Mouse (Mus musculus) MEL (cell line): ENCODE results near the gene Rnf44. TPM values are rescaled to one million over a fixed set of nuclear protein-coding genes. Genes with fewer than 3 reads are reported as not detected.

ENCODE experiments used
- DNase-seq: peaks from one replicate; pipeline ENCODE4 v3.0.0; 2011; ENCODE audit warnings: low read depth, low spot score
- H3K27ac ChIP-seq: 2 replicates; pipeline ENCODE4 v1.5.1; 2012; ENCODE audit warnings: low read depth, mild to moderate bottlenecking, control low read depth, low read length, moderate library complexity; ENCODE audit not compliant: control insufficient read depth
- H3K27me3 ChIP-seq, 2 experiments: fragments of 150-350 bp in 1 of 2; sonication (generic) in 1 of 2; 2 replicates each; pipeline ENCODE4 v1.6.1; 2012; ENCODE audit warnings: low read length in 2 of 2, mild to moderate bottlenecking in 2 of 2, improper control_type of control experiment in 1 of 2, moderate library complexity in 1 of 2; ENCODE audit not compliant: insufficient read depth in 2 of 2, control insufficient read depth in 1 of 2
- H3K36me3 ChIP-seq, 2 experiments: 2 replicates each; pipeline ENCODE4 v1.6.1; 2012 to 2014; ENCODE audit warnings: low read length in 2 of 2, improper control_type of control experiment in 1 of 2, inconsistent platforms in 1 of 2, mild to moderate bottlenecking in 1 of 2; ENCODE audit not compliant: insufficient read depth in 2 of 2, control insufficient read depth in 1 of 2
- H3K4me1 ChIP-seq, 2 experiments: fragments of 150-350 bp in 1 of 2; sonication (generic) in 1 of 2; 2 replicates each; pipeline ENCODE4 v1.6.1; 2012; ENCODE audit warnings: low read length in 2 of 2, improper control_type of control experiment in 1 of 2, mild to moderate bottlenecking in 1 of 2; ENCODE audit not compliant: insufficient read depth in 2 of 2, control insufficient read depth in 1 of 2
- H3K4me3 ChIP-seq, 2 experiments: fragments of 150-350 bp in 1 of 2; sonication (generic) in 1 of 2; 2 replicates each; pipeline ENCODE4 v1.5.1; 2012; ENCODE audit warnings: low read depth in 2 of 2, low read length in 2 of 2, mild to moderate bottlenecking in 2 of 2, moderate library complexity in 2 of 2, control low read depth in 1 of 2, improper control_type of control experiment in 1 of 2; ENCODE audit not compliant: control insufficient read depth in 1 of 2, insufficient read depth in 1 of 2
- H3K79me2 ChIP-seq: 2 replicates; pipeline ENCODE4 v1.6.1; 2012; ENCODE audit warnings: mild to moderate bottlenecking, low read length, moderate library complexity; ENCODE audit not compliant: control insufficient read depth, poor library complexity, insufficient read depth
- H3K9ac ChIP-seq: 2 replicates; pipeline ENCODE4 v1.6.1; 2012; ENCODE audit warnings: low read depth, mild to moderate bottlenecking, control low read depth, low read length, moderate library complexity; ENCODE audit not compliant: control insufficient read depth, poor library complexity, severe bottlenecking
- H3K9me3 ChIP-seq: fragments of 150-350 bp; sonication (generic); replicated peaks from 2 replicates; pipeline ENCODE4 v1.6.1; 2012; ENCODE audit warnings: mild to moderate bottlenecking, low read length, improper control_type of control experiment, moderate library complexity; ENCODE audit not compliant: insufficient read depth
- CHD2 ChIP-seq: IDR thresholded peaks from 2 replicates; pipeline ENCODE4 v1.6.1; 2011; ENCODE audit warnings: low read length, improper control_type of control experiment
- ETS1 ChIP-seq: IDR thresholded peaks from 2 replicates; pipeline ENCODE4 v1.6.1; 2012; ENCODE audit warnings: low read depth, mild to moderate bottlenecking, inconsistent platforms, low read length, improper control_type of control experiment, moderate library complexity
- GABPA ChIP-seq: IDR thresholded peaks from 2 replicates; pipeline ENCODE4 v1.6.1; 2012; ENCODE audit warnings: low read depth, mild to moderate bottlenecking, inconsistent platforms, low read length, improper control_type of control experiment, moderate library complexity
- GATA1 ChIP-seq: IDR thresholded peaks from 2 replicates; pipeline ENCODE4 v1.6.1; 2011; ENCODE audit warnings: low read depth, low read length, improper control_type of control experiment
- HCFC1 ChIP-seq: IDR thresholded peaks from 2 replicates; pipeline ENCODE4 v1.6.1; 2012; ENCODE audit warnings: low read depth, mild to moderate bottlenecking, inconsistent platforms, low read length, improper control_type of control experiment, moderate library complexity
- JUND ChIP-seq: IDR thresholded peaks from 2 replicates; pipeline ENCODE4 v1.6.1; 2011; ENCODE audit warnings: low read depth, mild to moderate bottlenecking, improper control_type of control experiment, low read length
- MAFK ChIP-seq: IDR thresholded peaks from 2 replicates; pipeline ENCODE4 v1.6.1; 2011; ENCODE audit warnings: low read depth, mild to moderate bottlenecking, low read length, improper control_type of control experiment, borderline replicate concordance
- MAZ ChIP-seq: IDR thresholded peaks from 2 replicates; pipeline ENCODE4 v1.6.1; 2012; ENCODE audit warnings: low read depth, mild to moderate bottlenecking, inconsistent platforms, low read length, improper control_type of control experiment
- MEF2A ChIP-seq: IDR thresholded peaks from 2 replicates; pipeline ENCODE4 v1.6.1; 2014; ENCODE audit warnings: low read depth, mild to moderate bottlenecking, inconsistent platforms, low read length, improper control_type of control experiment; ENCODE audit not compliant: poor library complexity, insufficient replicate concordance, severe bottlenecking; ENCODE audit errors: extremely low read depth
- MYB ChIP-seq: IDR thresholded peaks from 2 replicates; pipeline ENCODE4 v1.6.1; 2011; ENCODE audit warnings: mild to moderate bottlenecking, low read depth, low read length, improper control_type of control experiment
- POLR2AphosphoS2 ChIP-seq: IDR thresholded peaks from 2 replicates; pipeline ENCODE4 v1.6.1; 2011; ENCODE audit warnings: low read length, improper control_type of control experiment
- RAD21 ChIP-seq: IDR thresholded peaks from 2 replicates; pipeline ENCODE4 v1.6.1; 2011; ENCODE audit warnings: mild to moderate bottlenecking, low read depth, low read length, improper control_type of control experiment
- SIN3A ChIP-seq: IDR thresholded peaks from 2 replicates; pipeline ENCODE4 v1.6.1; 2012; ENCODE audit warnings: low read length, improper control_type of control experiment, inconsistent platforms
- TCF12 ChIP-seq: IDR thresholded peaks from 2 replicates; pipeline ENCODE4 v1.6.1; 2014; ENCODE audit warnings: low read depth, mild to moderate bottlenecking, inconsistent platforms, low read length, improper control_type of control experiment, moderate library complexity
- UBTF ChIP-seq: IDR thresholded peaks from 2 replicates; pipeline ENCODE4 v1.6.1; 2012; ENCODE audit warnings: low read depth, mild to moderate bottlenecking, inconsistent platforms, low read length, improper control_type of control experiment, moderate library complexity, borderline replicate concordance; ENCODE audit not compliant: insufficient read depth
- USF2 ChIP-seq, 2 experiments: IDR thresholded peaks; 2 replicates each; pipeline ENCODE4 v1.6.1; 2011 to 2012; ENCODE audit warnings: improper control_type of control experiment in 2 of 2, low read length in 2 of 2, borderline replicate concordance in 1 of 2, inconsistent platforms in 1 of 2, low read depth in 1 of 2, mild to moderate bottlenecking in 1 of 2; ENCODE audit not compliant: insufficient read depth in 1 of 2
- ZKSCAN1 ChIP-seq: IDR thresholded peaks from 2 replicates; pipeline ENCODE4 v1.6.1; 2012; ENCODE audit warnings: low read depth, mild to moderate bottlenecking, inconsistent platforms, low read length, improper control_type of control experiment, moderate library complexity
- ZNF384 ChIP-seq: IDR thresholded peaks from 2 replicates; pipeline ENCODE4 v1.6.1; 2012; ENCODE audit warnings: low read depth, mild to moderate bottlenecking, inconsistent platforms, low read length, improper control_type of control experiment
- polyA plus RNA-seq, 2 experiments: library from polyadenylated mRNA; stranded (reverse) in 1 of 2; unstranded in 1 of 2; fragments of >175 nt in 1 of 2; fragments of >200 nt in 1 of 2; gene quantifications; 2 replicates each; pipeline versions ENCODE4 v1.2.1 to v1.2.4; 2012; ENCODE audit warnings: low replicate concordance in 2 of 2, low read depth in 1 of 2; ENCODE audit not compliant: insufficient read length in 2 of 2, insufficient read depth in 1 of 2, missing spikeins in 1 of 2
- total RNA-seq: library from RNA; depleted of rRNA; stranded (reverse); fragments of 300-350 nt; gene quantifications from 2 replicates; pipeline ENCODE4 v1.2.3, GENCODE M21; 2012

Rnf44 gene
- total and polyA plus RNA-seq, 3 experiments, result 10.7 to 60.5 TPM; not detected in 1

- Histone ChIP-seq H3K9me3 (no peaks in the 10 kb centered on the region), H3K9ac (no peak overlapping the region), H3K27me3 (no peaks in the 10 kb centered on the region), H3K27ac (no peak overlapping the region), H3K36me3 (no peaks in the 10 kb centered on the region), H3K4me1 (no peaks in the 10 kb centered on the region), H3K79me2 (no peaks in the 10 kb centered on the region), H3K4me3 (no peak overlapping the region)
- TF ChIP-seq GABPA (no peak), POLR2AphosphoS2 (no peak), ZNF384 (no peak), CHD2 (no peak), MAFK (no peak)
- no peak for DNase-seq
Measured at GRCm38 (mm10) chr13:54736931-54737330, 43.2 kb upstream of the Rnf44 start.

- H3K9me3 ChIP-seq, result no peaks in the 10 kb centered on the region
- H3K27me3 ChIP-seq, result no peaks in the 10 kb centered on the region
- H3K79me2 ChIP-seq, result no peaks in the 10 kb centered on the region
- H3K4me3 ChIP-seq, result no peak overlapping the region
- no peaks in the 10 kb centered on the region for H3K36me3 ChIP-seq
- no peaks in the 10 kb centered on the region for H3K4me1 ChIP-seq
- no peak for TF ChIP-seq GATA1
- TF ChIP-seq RAD21, result no peak
- no peak for TF ChIP-seq TCF12
- no peak for TF ChIP-seq UBTF
- no peak for TF ChIP-seq GABPA
- TF ChIP-seq MEF2A, result no peak
- TF ChIP-seq USF2 (IDR thresholded peaks at IDR 0.05; ENCODE audit: borderline replicate concordance in 1 of 2, insufficient read depth in 1 of 2, low read depth in 1 of 2, low read length in 2 of 2), result no peak
- TF ChIP-seq ZNF384, result no peak
- TF ChIP-seq ETS1, result no peak
- TF ChIP-seq JUND, result no peak
- no peak for TF ChIP-seq HCFC1
- no peak for TF ChIP-seq POLR2AphosphoS2
- no peak for TF ChIP-seq SIN3A
- no peak for TF ChIP-seq ZKSCAN1
- no peak for TF ChIP-seq MAZ
- TF ChIP-seq MYB, result no peak
- TF ChIP-seq CHD2, result no peak
- no peak overlapping the region for H3K9ac ChIP-seq
- no peak for DNase-seq
- no peak overlapping the region for H3K27ac ChIP-seq
Measured at GRCm38 (mm10) chr13:54726131-54726530, 32.4 kb upstream of the Rnf44 start.
